Mouse (Mus musculus) cerebellum, adult (tissue): ENCODE measurements around the gene Ltbp2.

Experiments
- ATAC-seq: cut with Nextera tagmentation; 2 replicates; pipeline ENCODE4 v1.9.2; 2017; ENCODE audit warnings: mild to moderate bottlenecking, moderate library complexity, mixed read lengths; ENCODE audit not compliant: insufficient number of reproducible peaks, low FRiP score, low TSS enrichment

Gene Ltbp2

DNA sequence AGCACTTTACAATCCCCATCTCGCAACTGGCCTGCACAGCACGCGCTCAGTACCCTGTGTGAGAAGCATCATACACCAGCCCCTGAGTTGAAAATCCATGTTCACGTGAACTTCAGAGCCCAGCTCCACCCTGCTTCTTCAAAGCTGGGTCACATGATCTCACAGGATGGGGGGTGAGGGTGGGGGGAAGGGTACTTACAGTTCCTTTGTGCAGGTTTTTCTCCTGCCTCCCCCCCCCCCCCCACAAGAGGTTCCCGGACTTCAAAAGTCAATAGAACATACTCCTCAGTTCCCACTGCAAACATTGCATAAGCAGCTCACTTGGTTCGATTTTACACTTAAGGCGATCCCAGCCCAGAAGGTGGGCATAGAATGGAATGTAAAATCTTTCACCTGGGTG lies 106.7 kb downstream of the Ltbp2 start:
- no peak for ATAC-seq

GRCm38 (mm10) chr12:84767510-84767909 lies 108.8 kb downstream of the Ltbp2 start:
- no peak for ATAC-seq

DNA sequence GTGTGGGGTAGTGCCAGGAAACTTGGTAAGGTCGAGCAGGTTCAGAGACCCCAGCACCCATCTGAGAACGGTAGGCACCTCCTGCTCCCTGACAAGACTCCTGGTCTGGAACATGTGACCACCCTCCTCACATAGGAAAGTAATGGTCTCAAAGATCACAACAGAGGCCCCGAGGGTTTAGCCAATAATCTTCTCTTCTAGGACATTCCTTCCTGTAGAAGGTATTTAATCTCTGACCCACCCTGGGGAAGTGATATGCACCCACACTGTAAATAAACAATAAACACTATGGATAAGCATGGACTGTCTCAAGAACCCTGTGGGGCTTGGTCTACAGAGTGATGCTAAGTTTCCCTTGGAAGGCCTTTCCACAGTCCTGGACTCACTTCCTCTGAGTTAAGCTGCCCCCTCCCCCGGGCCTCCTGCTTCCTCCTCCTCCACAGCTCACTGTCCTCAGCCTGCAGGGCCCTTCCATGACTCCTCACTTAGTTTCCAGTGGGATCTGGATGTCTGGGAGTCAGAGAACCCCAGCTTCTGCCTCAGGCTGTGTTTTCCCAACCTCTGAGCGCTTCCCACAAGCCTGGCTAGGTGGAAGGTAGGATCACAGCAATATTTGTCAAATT lies 110.1 kb downstream of the Ltbp2 start:
- ATAC-seq = no peak

- no peak for ATAC-seq
Observed at GRCm38 (mm10) chr12:84765506-84765905, 110.8 kb downstream of the Ltbp2 start.

DNA sequence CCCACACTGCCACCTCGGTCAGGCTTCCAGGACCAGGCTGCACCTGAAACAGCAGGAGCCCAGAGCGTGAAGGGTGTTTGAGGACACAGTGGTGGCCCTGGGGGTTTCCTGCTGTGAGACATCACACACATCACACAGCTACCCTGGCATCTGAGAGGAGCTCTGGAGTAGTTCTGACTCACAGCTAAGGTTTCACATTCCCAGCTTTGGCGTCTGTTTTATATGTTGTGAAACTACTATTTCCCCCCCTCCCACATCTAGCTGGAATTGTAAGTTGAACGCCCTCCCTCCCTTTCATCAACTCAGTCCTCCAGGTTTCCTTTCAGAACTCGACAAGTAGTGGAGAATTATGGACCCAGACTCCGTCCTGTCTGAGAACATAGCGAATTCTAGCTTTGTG lies 111.6 kb downstream of the Ltbp2 start:
- no peak for ATAC-seq

- no peak for ATAC-seq
Observed at GRCm38 (mm10) chr12:84763577-84764218, 112.6 kb downstream of the Ltbp2 start.

GRCm38 (mm10) chr12:84762532-84762931 lies 113.8 kb downstream of the Ltbp2 start:
- no peak for ATAC-seq

- no peak for ATAC-seq
Observed at GRCm38 (mm10) chr12:84759063-84759462, 117.3 kb downstream of the Ltbp2 start.

- ATAC-seq = no peak
Observed at GRCm38 (mm10) chr12:84756016-84756415, 120.3 kb downstream of the Ltbp2 start.

GRCm38 (mm10) chr12:84755008-84755695 lies 121.2 kb downstream of the Ltbp2 start:
- ATAC-seq = peak; percentile 36; the same call in 1 of the 2 replicates

DNA sequence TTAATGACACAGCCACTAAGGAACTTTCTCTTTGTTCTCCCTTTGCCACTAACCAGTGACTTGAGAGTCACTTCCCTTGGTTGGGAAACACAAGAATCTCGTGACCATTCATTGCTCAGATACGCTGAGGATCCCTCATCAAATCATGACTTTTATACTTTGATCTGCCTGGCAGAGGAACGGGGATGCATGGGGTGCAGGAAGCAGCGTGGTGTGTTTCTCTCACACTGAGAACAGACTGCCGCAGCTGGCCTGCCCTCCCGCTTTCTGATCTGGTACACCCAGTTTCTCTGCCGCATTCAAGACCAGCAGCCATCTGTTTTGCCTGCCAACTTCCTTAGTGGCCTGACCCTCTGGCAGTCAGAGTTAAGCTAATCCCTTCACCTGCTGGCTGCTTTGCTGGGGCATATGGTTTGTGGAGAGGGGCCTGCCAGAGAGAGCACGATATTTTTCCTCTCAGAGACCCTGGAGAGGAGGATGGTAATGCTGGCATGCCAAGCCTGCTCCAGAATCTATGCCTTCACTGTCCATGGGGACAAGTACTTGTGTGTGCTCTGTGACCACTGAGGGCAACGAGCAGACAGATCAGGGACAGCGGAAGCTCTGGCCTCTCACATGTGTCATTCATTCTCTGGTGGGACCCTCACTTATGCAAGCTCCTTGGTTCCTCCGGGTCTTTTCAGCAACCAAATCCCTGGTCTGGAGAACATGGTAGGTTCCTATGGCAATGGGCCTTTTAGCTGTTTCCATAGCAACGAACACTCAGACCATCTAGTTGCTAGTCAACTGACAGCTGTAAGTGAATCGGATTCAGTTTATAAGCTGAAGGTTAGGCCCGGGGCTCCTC lies 124.0 kb downstream of the Ltbp2 start:
- ATAC-seq = peak; percentile 38; the same call in 1 of the 2 replicates

DNA sequence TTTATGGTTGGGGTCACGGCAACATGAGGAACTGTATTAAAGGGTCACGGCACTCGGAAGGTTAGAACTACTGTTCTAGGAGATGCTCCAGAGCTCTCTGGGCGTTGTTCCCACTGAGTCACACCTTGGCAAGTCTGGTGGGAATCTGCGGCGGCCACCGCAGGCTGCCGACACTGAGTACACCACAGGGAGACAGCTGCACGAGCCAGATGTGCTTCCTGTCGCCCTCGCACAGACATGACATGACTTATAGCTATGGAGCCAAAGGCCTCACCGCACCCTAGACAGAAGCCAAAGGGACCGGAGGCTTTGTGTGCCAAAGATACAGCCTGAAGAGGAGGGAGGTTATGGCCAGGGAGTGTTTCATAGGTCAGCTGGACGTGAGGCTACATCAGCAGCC lies 125.7 kb downstream of the Ltbp2 start:
- ATAC-seq = no peak

DNA sequence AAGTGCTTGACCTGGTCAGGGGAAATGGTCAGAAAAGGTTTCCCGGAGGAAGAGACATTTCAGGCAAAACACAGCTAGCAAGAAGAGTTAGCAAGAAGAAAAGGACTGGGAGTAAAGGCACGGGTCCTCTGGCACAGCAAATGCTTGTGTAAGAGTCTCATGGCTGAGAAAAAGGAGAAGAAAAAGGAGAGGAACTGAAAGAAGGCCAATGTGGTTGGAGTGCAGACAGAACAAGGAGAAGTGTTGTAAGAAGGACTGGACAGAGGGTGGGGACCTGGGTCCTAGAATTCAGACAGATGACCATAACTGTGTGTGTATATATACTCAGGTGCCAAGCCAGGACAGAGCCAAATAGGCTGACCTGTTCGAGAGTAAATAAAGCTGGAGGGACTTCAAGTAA lies 128.2 kb downstream of the Ltbp2 start:
- no peak for ATAC-seq

DNA sequence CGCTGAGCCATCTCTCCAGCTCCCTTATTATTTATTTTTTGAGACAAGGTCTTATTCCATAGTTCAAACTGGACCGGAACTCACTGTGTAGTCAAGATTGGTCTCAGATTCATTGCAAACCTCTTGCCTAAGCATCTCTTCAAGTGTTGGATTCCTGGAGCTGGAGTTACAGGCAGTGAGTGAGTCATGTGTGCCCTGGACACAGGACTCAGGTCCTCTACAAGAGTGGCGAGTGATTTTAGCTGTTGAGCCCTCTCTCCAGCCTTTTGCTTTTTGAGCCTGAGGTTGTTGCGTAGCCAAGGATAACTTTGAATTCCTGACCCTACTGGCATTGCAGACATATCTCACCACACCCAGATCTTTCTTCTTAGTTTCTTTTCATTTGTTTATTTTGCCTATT lies 130.6 kb downstream of the Ltbp2 start:
- ATAC-seq = no peak

GRCm38 (mm10) chr12:84743496-84743895 lies 132.8 kb downstream of the Ltbp2 start:
- ATAC-seq = no peak

- ATAC-seq = no peak
Observed at GRCm38 (mm10) chr12:84733366-84733765, 143.0 kb downstream of the Ltbp2 start.
